Mouse (Mus musculus) heart, postnatal 0 days (tissue): ENCODE results near the gene Cdip1. TPM values are rescaled to one million over a fixed set of nuclear protein-coding genes. Genes with fewer than 3 reads are reported as not detected.
A peak's percentile ranks its signal among the peaks of the same experiment; 100 is the strongest.

Source experiments
- ATAC-seq: fragments of 200-750 bp; cut with Nextera tagmentation; 2 replicates; pipeline ENCODE4 v1.8.0; 2017; ENCODE audit warnings: low read depth, moderate number of reproducible peaks, moderate library complexity; ENCODE audit not compliant: insufficient read depth
- DNase-seq: peaks from one replicate; pipeline ENCODE4 v3.0.0-alpha.2; 2016; ENCODE audit warnings: low spot score
- H3K27ac ChIP-seq: fragments of 300-500 bp; sonication (generic); 2 replicates; pipeline ENCODE4 v1.5.1; 2014; ENCODE audit warnings: low read depth, mild to moderate bottlenecking
- H3K27me3 ChIP-seq: fragments of 300-500 bp; sonication (generic); 2 replicates; pipeline ENCODE4 v1.6.1; 2014; ENCODE audit warnings: low read length, mixed read lengths; ENCODE audit not compliant: control insufficient read depth, insufficient read depth
- H3K36me3 ChIP-seq: fragments of 300-500 bp; sonication (generic); replicated peaks from 2 replicates; pipeline ENCODE4 v1.6.1; 2014; ENCODE audit warnings: low read length, mixed read lengths; ENCODE audit not compliant: control insufficient read depth, insufficient read depth
- H3K4me1 ChIP-seq: fragments of 300-500 bp; sonication (generic); 2 replicates; pipeline ENCODE4 v1.6.1; 2014; ENCODE audit warnings: antibody characterized with exemption; ENCODE audit not compliant: control insufficient read depth, insufficient read depth
- H3K4me2 ChIP-seq: fragments of 300-500 bp; sonication (generic); 2 replicates; pipeline ENCODE4 v1.6.1; 2014; ENCODE audit warnings: low read depth, mild to moderate bottlenecking, low read length, moderate library complexity
- H3K4me3 ChIP-seq: fragments of 300-500 bp; sonication (generic); 2 replicates; pipeline ENCODE4 v1.5.1; 2014; ENCODE audit warnings: low read depth, low read length
- H3K9ac ChIP-seq: fragments of 300-500 bp; sonication (generic); replicated peaks from 2 replicates; pipeline ENCODE4 v1.6.1; 2014; ENCODE audit warnings: low read depth, low read length, mixed read lengths
- H3K9me3 ChIP-seq: fragments of 300-500 bp; sonication (generic); replicated peaks from 2 replicates; pipeline ENCODE4 v1.6.1; 2016; ENCODE audit warnings: low read length; ENCODE audit not compliant: control insufficient read depth
- CTCF ChIP-seq: IDR thresholded peaks from 2 replicates; pipeline ENCODE4 v1.5.1; 2016; ENCODE audit warnings: antibody characterized with exemption, control low read depth, low read depth
- EP300 ChIP-seq: IDR thresholded peaks from 2 replicates; pipeline ENCODE4 v1.6.1; 2016; ENCODE audit warnings: antibody characterized with exemption, low read depth
- WGBS: fragments of 180-500 bp; shearing (Covaris S2); extraction: QIAGEN DNeasy Blood & Tissue Kit; methylation state at CpG from one replicate; pipeline ENCODE4 v1.1.7; 2014; 5-methylcytosine and 5-hydroxymethylcytosine counted together
- polyA plus RNA-seq: library from polyadenylated mRNA; unstranded; fragments of >200 nt; fragmentation: Nextera tagmentation; extraction: Ambion mirVana; gene quantifications from 2 replicates; pipeline ENCODE4 v1.2.1, GENCODE M21; 2015
- total RNA-seq: library from RNA; depleted of rRNA; stranded (reverse); fragments of >200 nt; gene quantifications from 2 replicates; pipeline ENCODE4 v1.2.3, GENCODE M21; 2014; ENCODE audit warnings: low replicate concordance; rRNA removed

The Cdip1 gene
- total and polyA plus RNA-seq, 2 experiments from 2014 or later = 123 to 149 TPM

GRCm38 (mm10) chr16:4713861-4714710, 76.0 kb downstream of the Cdip1 start:
- WGBS = 75% methylated on average over 17 of the region's 17 CpGs
- no peak for TF ChIP-seq CTCF
- TF ChIP-seq EP300 = no peak
- H3K36me3 ChIP-seq = peaks cover 15% of the 10 kb centered on the region; the same call in 1 of the 2 replicates
- H3K9me3 ChIP-seq = no peaks in the 10 kb centered on the region
- no peak overlapping the region for H3K4me2 ChIP-seq
- H3K27me3 ChIP-seq = no peaks in the 10 kb centered on the region
- no peaks in the 10 kb centered on the region for H3K4me1 ChIP-seq
- no peak overlapping the region for H3K9ac ChIP-seq
- H3K4me3 ChIP-seq = no peak overlapping the region
- no peak for ATAC-seq
- no peak for DNase-seq
- peak overlapping the region; percentile 19; the same call in 1 of the 2 replicates for H3K27ac ChIP-seq

- DNase-seq (no peak), ATAC-seq (no peak)
- no peaks in the 10 kb centered on the region for H3K4me1 ChIP-seq
- H3K36me3 ChIP-seq = peaks cover 44% of the 10 kb centered on the region
- no peak overlapping the region for H3K4me3 ChIP-seq
- no peaks in the 10 kb centered on the region for H3K27me3 ChIP-seq
- H3K9me3 ChIP-seq = no peaks in the 10 kb centered on the region
- TF ChIP-seq CTCF (no peak), EP300 (no peak)
- H3K4me2 ChIP-seq = no peak overlapping the region
- H3K27ac ChIP-seq = no peak overlapping the region
- 97% methylated on average over 4 of the region's 4 CpGs for WGBS
- H3K9ac ChIP-seq = no peak overlapping the region
Observed at GRCm38 (mm10) chr16:4711173-4711572, 78.9 kb downstream of the Cdip1 start.

- no peak for DNase-seq
- no peak overlapping the region for H3K4me2 ChIP-seq
- no peak overlapping the region for H3K27ac ChIP-seq
- peaks cover 85% of the 10 kb centered on the region for H3K36me3 ChIP-seq
- WGBS = 69% methylated on average over 4 of the region's 4 CpGs
- no peak overlapping the region for H3K9ac ChIP-seq
- no peaks in the 10 kb centered on the region for H3K4me1 ChIP-seq
- H3K4me3 ChIP-seq = no peak overlapping the region
- TF ChIP-seq EP300 = no peak
- TF ChIP-seq CTCF = no peak
- H3K27me3 ChIP-seq = no peaks in the 10 kb centered on the region
- no peaks in the 10 kb centered on the region for H3K9me3 ChIP-seq
- ATAC-seq = no peak
Observed at GRCm38 (mm10) chr16:4705541-4705940, 84.6 kb downstream of the Cdip1 start.

GRCm38 (mm10) chr16:4702646-4703045, 87.4 kb downstream of the Cdip1 start:
- TF ChIP-seq CTCF = no peak
- no peak for TF ChIP-seq EP300
- no peaks in the 10 kb centered on the region for H3K9me3 ChIP-seq
- no peak overlapping the region for H3K4me2 ChIP-seq
- no peaks in the 10 kb centered on the region for H3K27me3 ChIP-seq
- no peak overlapping the region for H3K4me3 ChIP-seq
- peaks cover 95% of the 10 kb centered on the region for H3K36me3 ChIP-seq
- ATAC-seq = no peak
- H3K9ac ChIP-seq = no peak overlapping the region
- no peak for DNase-seq
- 65% methylated on average over 1 of the region's 1 CpGs for WGBS
- no peaks in the 10 kb centered on the region for H3K4me1 ChIP-seq
- H3K27ac ChIP-seq = no peak overlapping the region

DNA sequence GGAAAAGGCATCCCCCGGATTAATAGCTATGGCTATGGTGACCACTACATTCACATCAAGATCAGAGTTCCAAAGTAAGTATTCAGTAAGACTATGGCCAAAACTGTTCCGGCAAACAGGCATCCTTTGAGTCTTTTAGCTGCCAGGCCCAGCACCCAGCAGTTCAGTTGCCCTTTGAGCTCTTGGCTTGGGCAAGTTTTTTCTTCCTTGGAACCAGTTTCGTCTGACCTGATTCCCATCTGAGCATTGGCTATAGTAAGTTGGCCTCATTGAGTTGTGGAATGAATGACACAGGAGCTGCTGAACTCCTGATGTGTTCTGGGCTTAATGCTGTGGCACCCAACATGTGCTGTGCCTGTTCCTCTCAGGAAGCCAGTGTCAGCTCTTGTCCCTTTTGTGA, 88.9 kb downstream of the Cdip1 start:
- 95% methylated on average over 3 of the region's 3 CpGs for WGBS
- H3K27me3 ChIP-seq = no peaks in the 10 kb centered on the region
- no peak overlapping the region for H3K4me2 ChIP-seq
- H3K4me3 ChIP-seq = no peak overlapping the region
- H3K9me3 ChIP-seq = no peaks in the 10 kb centered on the region
- H3K9ac ChIP-seq = no peak overlapping the region
- no peak for DNase-seq
- H3K4me1 ChIP-seq = no peaks in the 10 kb centered on the region
- no peak overlapping the region for H3K27ac ChIP-seq
- ATAC-seq = no peak
- TF ChIP-seq CTCF (no peak), EP300 (no peak)
- H3K36me3 ChIP-seq = peaks cover 95% of the 10 kb centered on the region

Other genes with a start within 250 kb of the Cdip1 start
- gene Srl, start 248.5 kb downstream of the Cdip1 start, total RNA-seq = 910 and 974 TPM in 2 replicates
- 346 and 419 TPM in 2 replicates for gene Srl, start 248.5 kb downstream of the Cdip1 start, polyA plus RNA-seq
- gene Tfap4, start 230.4 kb downstream of the Cdip1 start, total RNA-seq = 2.6 and 6.3 TPM in 2 replicates
- 2.9 and 3.4 TPM in 2 replicates for gene Tfap4, start 230.4 kb downstream of the Cdip1 start, polyA plus RNA-seq
- gene Glis2, start 195.6 kb downstream of the Cdip1 start, total RNA-seq = 25.3 and 25.4 TPM in 2 replicates
- gene Glis2, start 195.6 kb downstream of the Cdip1 start, polyA plus RNA-seq = 11.2 and 11.8 TPM in 2 replicates
- 23.9 and 74.9 TPM in 2 replicates for gene Pam16, start 165.3 kb downstream of the Cdip1 start, total RNA-seq
- 172 and 184 TPM in 2 replicates for gene Pam16, start 165.3 kb downstream of the Cdip1 start, polyA plus RNA-seq
- 38.7 and 64.8 TPM in 2 replicates for gene Vasn, start 150.4 kb downstream of the Cdip1 start, total RNA-seq
- gene Vasn, start 150.4 kb downstream of the Cdip1 start, polyA plus RNA-seq = 8.1 and 9.3 TPM in 2 replicates
- gene Dnaja3, start 150.3 kb downstream of the Cdip1 start, total RNA-seq = 99.6 and 102 TPM in 2 replicates
- gene Dnaja3, start 150.3 kb downstream of the Cdip1 start, polyA plus RNA-seq = 99.5 and 103 TPM in 2 replicates
- gene Coro7, start 110.5 kb downstream of the Cdip1 start, total RNA-seq = 17.2 and 17.8 TPM in 2 replicates
- 8.0 and 9.9 TPM in 2 replicates for gene Coro7, start 110.5 kb downstream of the Cdip1 start, polyA plus RNA-seq
- 12.4 and 21.1 TPM in 2 replicates for gene Nmral1, start 70.9 kb downstream of the Cdip1 start, total RNA-seq
- gene Nmral1, start 70.9 kb downstream of the Cdip1 start, polyA plus RNA-seq = 8.6 and 9.8 TPM in 2 replicates
- 53.1 and 56.8 TPM in 2 replicates for gene Hmox2, start 63.9 kb downstream of the Cdip1 start, total RNA-seq
- 87.0 and 91.1 TPM in 2 replicates for gene Hmox2, start 63.9 kb downstream of the Cdip1 start, polyA plus RNA-seq
- not detected in 2 replicates for gene 4930562C15Rik, start 45.1 kb upstream of the Cdip1 start, total RNA-seq
- gene 4930562C15Rik, start 45.1 kb upstream of the Cdip1 start, polyA plus RNA-seq = 0.08 and 0.12 TPM in 2 replicates
- 11.7 and 27.6 TPM in 2 replicates for gene Ubald1, start 90.0 kb upstream of the Cdip1 start, total RNA-seq
- 18.3 and 18.8 TPM in 2 replicates for gene Ubald1, start 90.0 kb upstream of the Cdip1 start, polyA plus RNA-seq
- 214 and 223 TPM in 2 replicates for gene Mgrn1, start 96.0 kb upstream of the Cdip1 start, total RNA-seq
- gene Mgrn1, start 96.0 kb upstream of the Cdip1 start, polyA plus RNA-seq = 138 and 159 TPM in 2 replicates
- gene Nudt16l1, start 148.5 kb upstream of the Cdip1 start, total RNA-seq = 35.5 and 44.0 TPM in 2 replicates
- gene Nudt16l1, start 148.5 kb upstream of the Cdip1 start, polyA plus RNA-seq = 96.0 and 101 TPM in 2 replicates
- 18.0 and 22.7 TPM in 2 replicates for gene Anks3, start 173.9 kb upstream of the Cdip1 start, total RNA-seq
- gene Anks3, start 173.9 kb upstream of the Cdip1 start, polyA plus RNA-seq = 18.6 and 21.2 TPM in 2 replicates
- gene Sept12, start 207.6 kb upstream of the Cdip1 start, total RNA-seq = not detected in 2 replicates
- gene Sept12, start 207.6 kb upstream of the Cdip1 start, polyA plus RNA-seq = not detected in 2 replicates
- 7.3 TPM in 1 of 2 replicates, not detected in the other for gene Smim22, start 217.0 kb upstream of the Cdip1 start, total RNA-seq
- 2.1 and 2.5 TPM in 2 replicates for gene Smim22, start 217.0 kb upstream of the Cdip1 start, polyA plus RNA-seq
- gene Rogdi, start 223.3 kb upstream of the Cdip1 start, total RNA-seq = 37.3 and 55.7 TPM in 2 replicates
- gene Rogdi, start 223.3 kb upstream of the Cdip1 start, polyA plus RNA-seq = 34.8 and 39.2 TPM in 2 replicates